Mouse (Mus musculus) neutrophil, adult 5-6 weeks (primary cell): ENCODE results near the gene Nfasc. TPM values are rescaled to one million over a fixed set of nuclear protein-coding genes. Genes with fewer than 3 reads are reported as not detected.

Source experiments
- ATAC-seq: fragments of 151-379, 151-347 bp; 2 replicates; pipeline ENCODE4 v1.8.0; 2017; ENCODE audit warnings: mild to moderate bottlenecking, moderate TSS enrichment; ENCODE audit not compliant: insufficient number of reproducible peaks, poor library complexity, low FRiP score, severe bottlenecking; ENCODE audit errors: extremely low read depth
- total RNA-seq: library from RNA; stranded (forward); fragments of 200-1000 nt; gene quantifications from 2 replicates; pipeline ENCODE4 v1.2.3, GENCODE M21; 2017

The Nfasc gene
- total RNA-seq, 1 experiment from 2014 or later: under 0.01 TPM

- no peak for ATAC-seq
Measured at GRCm38 (mm10) chr1:132659604-132660003, 82.0 kb downstream of the Nfasc start.

- no peak for ATAC-seq
Measured at GRCm38 (mm10) chr1:132655611-132656010, 86.0 kb downstream of the Nfasc start.

GRCm38 (mm10) chr1:132654769-132655168 is 86.8 kb downstream of the Nfasc start:
- no peak for ATAC-seq

GRCm38 (mm10) chr1:132653841-132654457 is 87.6 kb downstream of the Nfasc start:
- ATAC-seq: no peak

GRCm38 (mm10) chr1:132653161-132653560 is 88.4 kb downstream of the Nfasc start:
- ATAC-seq: no peak

GRCm38 (mm10) chr1:132650680-132651079 is 90.9 kb downstream of the Nfasc start:
- ATAC-seq: no peak

GRCm38 (mm10) chr1:132647958-132648357 is 93.6 kb downstream of the Nfasc start:
- no peak for ATAC-seq

GRCm38 (mm10) chr1:132641049-132641795 is 100.4 kb downstream of the Nfasc start:
- ATAC-seq: no peak

- no peak for ATAC-seq
Measured at GRCm38 (mm10) chr1:132640256-132640655, 101.3 kb downstream of the Nfasc start.

- ATAC-seq: no peak
Measured at GRCm38 (mm10) chr1:132637346-132637745, 104.3 kb downstream of the Nfasc start.

GRCm38 (mm10) chr1:132629611-132630370 is 111.8 kb downstream of the Nfasc start:
- ATAC-seq: no peak

- no peak for ATAC-seq
Measured at GRCm38 (mm10) chr1:132628599-132628998, 113.0 kb downstream of the Nfasc start.

- ATAC-seq: no peak
Measured at GRCm38 (mm10) chr1:132628183-132628582, 113.4 kb downstream of the Nfasc start.

GRCm38 (mm10) chr1:132626125-132626756 is 115.4 kb downstream of the Nfasc start:
- no peak for ATAC-seq

GRCm38 (mm10) chr1:132625034-132625433 is 116.6 kb downstream of the Nfasc start:
- no peak for ATAC-seq

GRCm38 (mm10) chr1:132624466-132624865 is 117.1 kb downstream of the Nfasc start:
- ATAC-seq: no peak

GRCm38 (mm10) chr1:132623641-132624336 is 117.8 kb downstream of the Nfasc start:
- no peak for ATAC-seq

GRCm38 (mm10) chr1:132612066-132612465 is 129.5 kb downstream of the Nfasc start:
- no peak for ATAC-seq
